Mouse (Mus musculus): ENCODE data around the gene Celf5. TPM values are rescaled to one million over a fixed set of nuclear protein-coding genes. Genes with fewer than 3 reads are reported as not detected.

Gene Celf5
- polyA plus RNA-seq, 1 experiment from 2014 or later = 0.42 TPM

GRCm38 (mm10) chr10:81435436-81435835 lies 47.1 kb downstream of the Celf5 start:
- Histone ChIP-seq H3K9me3 (no peaks in the 10 kb centered on the region), H3K36me3 (no peaks in the 10 kb centered on the region), H3K9ac (no peak overlapping the region), H3K27ac (no peak overlapping the region), H3K27me3 (no peaks in the 10 kb centered on the region), H3K4me3 (no peak overlapping the region), H3K4me1 (peaks cover 41% of the 10 kb centered on the region), H3K4me2 (no peak overlapping the region)
- WGBS = 61% methylated on average over 3 of the region's 3 CpGs
- ATAC-seq (ENCODE audit: borderline replicate concordance, extremely low read depth, low FRiP score, low TSS enrichment) = no peak

DNA sequence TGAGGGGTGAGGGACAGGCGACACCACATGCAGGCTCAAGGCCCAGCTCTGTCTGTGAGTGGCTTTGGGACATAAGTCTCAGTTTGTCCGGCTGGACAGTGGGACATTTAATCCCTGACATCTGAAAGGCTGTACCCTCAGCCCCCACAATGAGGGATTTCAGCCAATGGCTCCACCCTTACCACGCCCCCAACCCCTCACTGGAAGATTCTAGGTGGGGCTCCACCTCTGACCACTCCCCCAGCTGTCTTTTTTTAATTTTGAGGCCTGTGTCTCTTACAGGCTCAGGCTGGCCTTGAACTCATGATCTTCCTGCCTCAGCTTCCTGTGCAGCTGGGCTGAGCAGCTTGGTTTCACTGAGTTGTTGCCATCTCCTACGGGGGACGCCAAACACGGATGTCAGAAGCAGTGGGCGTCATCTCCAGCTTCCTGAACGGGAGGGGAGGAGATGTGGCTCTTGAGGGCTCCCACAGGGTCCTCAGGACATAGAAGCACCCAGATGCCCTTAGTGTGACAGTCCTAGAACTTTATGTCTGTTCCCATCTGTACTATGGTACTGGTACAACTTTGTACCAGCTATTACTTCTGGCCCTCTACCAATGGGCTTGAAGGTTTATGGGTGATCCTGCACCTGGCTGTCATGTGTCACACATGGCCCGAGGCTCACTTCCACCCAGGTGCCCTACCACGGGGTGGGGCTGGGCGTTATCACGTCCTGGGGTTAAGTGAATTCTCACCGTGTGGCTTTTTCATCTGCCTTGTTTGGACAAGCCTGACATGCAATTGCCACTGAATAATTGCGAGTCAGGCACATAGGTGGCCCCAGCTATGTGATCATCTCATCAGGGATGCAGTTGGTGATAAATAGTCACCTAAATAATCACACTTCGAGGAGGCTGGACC lies 47.9 kb downstream of the Celf5 start:
- ATAC-seq (ENCODE audit: borderline replicate concordance, extremely low read depth, low FRiP score, low TSS enrichment) = no peak
- 51% methylated on average over 15 of the region's 15 CpGs for WGBS
- H3K9ac ChIP-seq = no peak overlapping the region
- no peaks in the 10 kb centered on the region for H3K27me3 ChIP-seq
- H3K4me1 ChIP-seq = peaks cover 43% of the 10 kb centered on the region
- no peaks in the 10 kb centered on the region for H3K9me3 ChIP-seq
- H3K36me3 ChIP-seq = no peaks in the 10 kb centered on the region
- no peak overlapping the region for H3K4me3 ChIP-seq
- H3K4me2 ChIP-seq = no peak overlapping the region
- peak overlapping the region; percentile 38 for H3K27ac ChIP-seq

GRCm38 (mm10) chr10:81433541-81434289 lies 48.8 kb downstream of the Celf5 start:
- peak overlapping the region; percentile 54; the same call in 1 of the 2 replicates for H3K4me2 ChIP-seq
- no peaks in the 10 kb centered on the region for H3K27me3 ChIP-seq
- WGBS = 74% methylated on average over 26 of the region's 26 CpGs
- ATAC-seq (ENCODE audit: borderline replicate concordance, extremely low read depth, low FRiP score, low TSS enrichment) = no peak
- no peaks in the 10 kb centered on the region for H3K9me3 ChIP-seq
- no peak overlapping the region for H3K4me3 ChIP-seq
- H3K9ac ChIP-seq = no peak overlapping the region; the same call in 1 of the 2 replicates
- peak overlapping the region; percentile 38; the same call in 1 of the 2 replicates for H3K27ac ChIP-seq
- H3K4me1 ChIP-seq = peaks cover 47% of the 10 kb centered on the region
- H3K36me3 ChIP-seq = no peaks in the 10 kb centered on the region

- H3K9ac ChIP-seq = no peak overlapping the region; the same call in 1 of the 2 replicates
- peaks cover 47% of the 10 kb centered on the region for H3K4me1 ChIP-seq
- H3K9me3 ChIP-seq = no peaks in the 10 kb centered on the region
- no peak overlapping the region for H3K27ac ChIP-seq
- no peaks in the 10 kb centered on the region for H3K36me3 ChIP-seq
- ATAC-seq (ENCODE audit: borderline replicate concordance, extremely low read depth, low FRiP score, low TSS enrichment) = peak; percentile 86
- 2% methylated on average over 17 of the region's 17 CpGs for WGBS
- H3K4me2 ChIP-seq = peak overlapping the region; percentile 54
- H3K4me3 ChIP-seq = peak overlapping the region; percentile 19
- 0 out of 2 replicates have a peak, but pooled peaks cover 3% of the 10 kb centered on the region for H3K27me3 ChIP-seq
These were observed 49.6 kb downstream of the Celf5 start for GRCm38 (mm10) chr10:81432868-81433262.

GRCm38 (mm10) chr10:81432169-81432867 lies 50.2 kb downstream of the Celf5 start:
- Histone ChIP-seq H3K27me3 (0 out of 2 replicates have a peak, but pooled peaks cover 3% of the 10 kb centered on the region), H3K4me3 (peak overlapping the region; percentile 10; the same call in 1 of the 2 replicates), H3K4me1 (peaks cover 49% of the 10 kb centered on the region), H3K36me3 (no peaks in the 10 kb centered on the region), H3K9ac (no peak overlapping the region), H3K4me2 (peak overlapping the region; percentile 54), H3K9me3 (no peaks in the 10 kb centered on the region), H3K27ac (no peak overlapping the region)
- ATAC-seq (ENCODE audit: borderline replicate concordance, extremely low read depth, low FRiP score, low TSS enrichment) = no peak
- 60% methylated on average over 21 of the region's 21 CpGs for WGBS

DNA sequence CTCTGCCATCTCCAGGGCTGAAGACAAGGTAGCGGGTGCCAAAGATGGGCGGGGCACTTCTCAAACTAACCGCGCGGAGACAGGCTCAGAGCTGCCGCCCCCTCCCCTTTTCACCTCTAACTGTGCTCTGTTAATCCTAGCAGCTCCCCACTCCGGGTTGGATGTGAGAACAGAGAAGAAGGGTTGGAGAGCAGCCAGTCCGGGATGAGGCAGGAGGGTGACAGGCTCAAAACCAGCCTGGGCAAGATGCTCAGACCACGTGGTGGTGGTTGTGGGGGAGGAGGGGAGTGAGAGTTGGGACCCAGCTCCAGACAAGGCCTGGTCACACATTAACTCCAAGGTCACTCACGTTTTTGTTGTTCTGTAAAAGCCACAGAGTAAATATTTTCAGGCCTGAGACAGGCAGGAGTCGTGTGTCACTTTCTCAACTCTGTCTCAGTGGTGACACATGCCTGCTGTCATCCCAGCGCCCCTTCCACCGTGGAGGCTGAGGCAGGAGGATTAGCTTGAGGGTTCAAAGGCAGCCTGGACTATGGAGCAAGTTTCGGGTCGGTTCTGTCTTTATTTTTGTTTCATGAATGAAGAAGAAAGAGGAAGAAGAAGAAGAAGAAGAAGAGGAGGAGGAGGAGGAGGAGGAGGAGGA lies 50.9 kb downstream of the Celf5 start:
- Histone ChIP-seq H3K4me1 (peaks cover 52% of the 10 kb centered on the region), H3K4me3 (peak overlapping the region; percentile 80), H3K27me3 (0 out of 2 replicates have a peak, but pooled peaks cover 3% of the 10 kb centered on the region), H3K36me3 (no peaks in the 10 kb centered on the region), H3K27ac (peak overlapping the region; percentile 97; the same call in 1 of the 2 replicates), H3K4me2 (peak overlapping the region; percentile 97), H3K9ac (no peak overlapping the region), H3K9me3 (no peaks in the 10 kb centered on the region)
- no peak for ATAC-seq (ENCODE audit: borderline replicate concordance, extremely low read depth, low FRiP score, low TSS enrichment)
- WGBS = 15% methylated on average over 14 of the region's 15 CpGs

DNA sequence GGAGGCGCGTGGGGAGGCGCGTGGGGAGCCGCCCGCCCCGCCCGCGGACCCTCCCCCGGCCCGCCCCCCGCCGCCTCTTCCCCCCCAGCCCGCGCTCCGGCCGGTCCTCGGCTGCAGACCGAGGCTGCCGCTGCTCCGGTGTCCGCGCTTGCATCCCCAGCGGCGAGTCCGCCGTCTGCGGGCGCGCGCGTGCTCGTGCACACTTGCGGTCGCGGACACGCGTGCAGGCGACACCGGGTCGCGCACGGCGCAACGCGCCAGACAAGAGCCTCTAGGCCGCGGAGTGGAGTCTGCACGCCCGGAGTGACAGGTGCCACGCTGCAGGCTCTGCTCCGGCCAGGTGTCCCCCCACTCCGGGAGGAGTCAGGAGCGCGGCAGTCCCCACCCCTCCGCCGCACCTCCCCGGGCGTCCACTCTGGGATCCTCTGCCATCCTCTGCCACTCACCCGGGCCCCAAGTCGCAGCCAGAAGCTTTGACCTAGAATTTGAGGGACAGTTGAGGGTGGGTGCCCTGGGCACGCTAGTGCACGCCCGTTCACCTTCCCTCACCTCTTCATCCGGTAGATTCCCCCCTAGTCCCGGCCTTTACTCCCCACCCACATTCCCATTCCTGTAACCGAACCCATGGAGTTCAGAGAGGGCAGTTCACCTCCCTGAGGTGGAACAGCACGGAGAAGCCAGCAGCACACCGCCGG lies 51.5 kb downstream of the Celf5 start:
- Histone ChIP-seq H3K36me3 (no peaks in the 10 kb centered on the region), H3K4me2 (peak overlapping the region; percentile 97), H3K27me3 (0 out of 2 replicates have a peak, but pooled peaks cover 3% of the 10 kb centered on the region), H3K27ac (peak overlapping the region; percentile 97), H3K9ac (peak overlapping the region; percentile 77), H3K4me1 (peaks cover 52% of the 10 kb centered on the region), H3K9me3 (no peaks in the 10 kb centered on the region), H3K4me3 (peak overlapping the region; percentile 80)
- 3% methylated on average over 25 of the region's 70 CpGs for WGBS
- ATAC-seq (ENCODE audit: borderline replicate concordance, extremely low read depth, low FRiP score, low TSS enrichment) = 0 out of 2 replicates have a peak, but pooled peaks have one; percentile 2

GRCm38 (mm10) chr10:81430141-81430830 lies 52.2 kb downstream of the Celf5 start:
- peaks cover 56% of the 10 kb centered on the region for H3K4me1 ChIP-seq
- peak overlapping the region; percentile 97 for H3K4me2 ChIP-seq
- peak overlapping the region; percentile 97 for H3K27ac ChIP-seq
- H3K9me3 ChIP-seq = no peaks in the 10 kb centered on the region
- peak overlapping the region; percentile 80 for H3K4me3 ChIP-seq
- WGBS = 0% methylated on average over 53 of the region's 89 CpGs
- peak; percentile 25 for ATAC-seq (ENCODE audit: borderline replicate concordance, extremely low read depth, low FRiP score, low TSS enrichment)
- H3K9ac ChIP-seq = peak overlapping the region; percentile 77
- no peaks in the 10 kb centered on the region for H3K36me3 ChIP-seq
- 0 out of 2 replicates have a peak, but pooled peaks cover 3% of the 10 kb centered on the region for H3K27me3 ChIP-seq

DNA sequence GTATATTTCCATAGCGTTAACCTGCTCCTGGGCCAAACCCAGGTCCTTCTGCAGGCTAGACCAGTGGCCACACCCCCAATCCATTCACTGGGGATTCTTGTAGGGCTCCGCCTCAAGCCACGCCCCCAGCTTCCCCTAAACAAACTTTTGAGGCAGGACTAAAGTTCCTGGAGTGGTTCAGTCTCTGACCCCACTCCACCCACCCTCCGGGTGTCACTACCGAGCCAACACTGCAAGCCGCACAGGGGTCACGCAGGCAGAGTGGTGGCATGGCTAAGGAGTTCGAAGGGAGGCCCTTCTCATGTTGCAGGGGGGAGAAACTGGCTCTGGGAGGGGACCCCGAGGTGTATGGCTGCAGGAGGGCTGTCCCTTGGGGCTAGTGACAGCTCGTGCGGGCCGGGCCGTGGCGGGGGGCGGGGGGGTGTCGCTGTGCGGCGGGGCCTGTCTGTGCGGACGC lies 52.9 kb downstream of the Celf5 start:
- WGBS = under 1% methylated on average over 20 of the region's 20 CpGs
- H3K9ac ChIP-seq = peak overlapping the region; percentile 77
- H3K9me3 ChIP-seq = no peaks in the 10 kb centered on the region
- H3K27me3 ChIP-seq = 0 out of 2 replicates have a peak, but pooled peaks cover 3% of the 10 kb centered on the region
- peaks cover 56% of the 10 kb centered on the region for H3K4me1 ChIP-seq
- peak overlapping the region; percentile 97 for H3K27ac ChIP-seq
- H3K36me3 ChIP-seq = no peaks in the 10 kb centered on the region
- peak overlapping the region; percentile 80 for H3K4me3 ChIP-seq
- ATAC-seq (ENCODE audit: borderline replicate concordance, extremely low read depth, low FRiP score, low TSS enrichment) = peak; percentile 29
- H3K4me2 ChIP-seq = peak overlapping the region; percentile 97

GRCm38 (mm10) chr10:81429092-81429491 lies 53.4 kb downstream of the Celf5 start:
- no peak for ATAC-seq (ENCODE audit: borderline replicate concordance, extremely low read depth, low FRiP score, low TSS enrichment)
- H3K27ac ChIP-seq = peak overlapping the region; percentile 97
- peak overlapping the region; percentile 97 for H3K4me2 ChIP-seq
- H3K9me3 ChIP-seq = no peaks in the 10 kb centered on the region
- H3K36me3 ChIP-seq = no peaks in the 10 kb centered on the region
- 0 out of 2 replicates have a peak, but pooled peaks cover 3% of the 10 kb centered on the region for H3K27me3 ChIP-seq
- H3K4me1 ChIP-seq = peaks cover 56% of the 10 kb centered on the region
- H3K9ac ChIP-seq = no peak overlapping the region
- 34% methylated on average over 2 of the region's 2 CpGs for WGBS
- H3K4me3 ChIP-seq = peak overlapping the region; percentile 80

Measured in lung, embryonic 15.5 days (tissue).